Mouse (Mus musculus): Measurements from ENCODE around the gene Atp1b3.

DNA sequence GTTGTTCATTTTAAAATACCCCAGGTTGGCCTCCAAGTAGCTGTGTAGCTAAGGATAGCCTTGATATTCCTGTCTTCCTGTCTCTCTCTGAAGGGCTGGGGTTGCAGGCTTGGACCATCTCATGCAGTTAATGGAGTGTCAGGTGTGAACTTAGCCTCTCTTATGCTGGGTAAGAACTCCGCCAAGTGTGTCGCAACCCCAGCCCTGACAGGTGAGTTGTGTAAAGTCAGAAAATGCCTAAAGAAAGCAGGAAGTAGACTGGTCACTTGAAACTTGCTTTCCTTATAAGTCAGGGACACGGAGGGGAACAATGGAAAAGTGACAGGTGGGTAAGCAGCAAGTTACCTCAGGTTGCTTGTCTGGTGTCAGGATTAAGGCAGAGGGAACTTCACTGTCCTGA, 40.1 kb upstream of the Atp1b3 start:
- TF ChIP-seq POLR2A (IDR thresholded peaks at IDR 0.05; ENCODE audit: borderline replicate concordance, insufficient read depth, low read length) (no peak), CTCF (IDR thresholded peaks at IDR 0.05; ENCODE audit: borderline replicate concordance, insufficient read depth, low read depth, low read length) (no peak)

Data from cerebellum, adult 2 months (tissue).